Mouse (Mus musculus): ENCODE data around the gene Ccr4. TPM values are rescaled to one million over a fixed set of nuclear protein-coding genes. Genes with fewer than 3 reads are reported as not detected.

Ccr4 gene
- total RNA-seq, 2 experiments from 2014 or later, result not detected

DNA sequence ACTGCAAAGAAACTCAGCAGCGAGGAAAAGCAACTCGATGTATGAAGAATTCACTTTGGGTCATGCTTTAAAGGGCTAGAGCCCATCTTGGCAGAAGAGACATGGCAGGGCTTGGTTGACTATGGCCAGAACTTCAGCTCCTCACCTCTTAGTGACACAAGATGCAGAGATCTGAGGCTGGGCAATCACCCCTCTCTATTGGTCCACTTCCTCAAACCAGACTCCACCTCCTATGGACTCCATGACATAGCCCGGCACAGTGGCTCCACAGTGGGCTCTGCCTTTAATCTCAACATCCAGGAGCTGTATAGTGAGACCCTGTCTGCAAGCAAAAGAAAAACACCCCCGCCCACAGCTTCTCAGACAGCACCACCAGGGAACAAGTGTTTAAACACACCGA is 19.9 kb downstream of the Ccr4 start:
- intact Hi-C loops (cut with DNase I), result no loop called here

DNA sequence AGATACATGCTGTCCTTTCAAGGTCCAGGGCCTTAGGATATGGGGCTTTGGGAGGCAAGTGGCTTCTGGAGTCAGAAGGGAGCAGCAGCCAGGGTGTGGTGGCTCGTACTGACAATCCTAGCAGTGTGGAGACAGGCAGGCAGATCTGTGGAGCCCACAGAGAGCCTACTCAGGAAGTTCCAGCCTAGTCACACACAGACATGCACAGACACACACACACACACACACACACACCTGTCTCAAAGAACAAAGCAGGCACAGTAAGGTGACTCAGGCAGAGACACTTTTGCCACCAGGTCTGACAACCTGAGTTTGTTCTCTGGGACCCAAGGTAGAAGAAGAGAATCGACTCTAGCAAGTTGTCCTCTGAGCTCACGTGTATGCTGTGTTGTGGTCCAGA is 23.8 kb downstream of the Ccr4 start:
- no peak for DNase-seq (ENCODE audit: low spot score in 2 of 2)
- intact Hi-C loops (cut with DNase I), result no loop called here

More for the DNA sequence above, 19.9 kb downstream of the Ccr4 start:
- no peak for DNase-seq (ENCODE audit: low spot score in 2 of 2)

- no peak for DNase-seq (ENCODE audit: low spot score in 2 of 2)
- intact Hi-C loops (cut with DNase I), result no loop called here
Measured at GRCm38 (mm10) chr9:114477019-114477418, 27.7 kb downstream of the Ccr4 start.

- no peak for DNase-seq (ENCODE audit: low spot score in 2 of 2)
- intact Hi-C loops (cut with DNase I), result no loop called here
Measured at GRCm38 (mm10) chr9:114471892-114472291, 32.8 kb downstream of the Ccr4 start.

DNA sequence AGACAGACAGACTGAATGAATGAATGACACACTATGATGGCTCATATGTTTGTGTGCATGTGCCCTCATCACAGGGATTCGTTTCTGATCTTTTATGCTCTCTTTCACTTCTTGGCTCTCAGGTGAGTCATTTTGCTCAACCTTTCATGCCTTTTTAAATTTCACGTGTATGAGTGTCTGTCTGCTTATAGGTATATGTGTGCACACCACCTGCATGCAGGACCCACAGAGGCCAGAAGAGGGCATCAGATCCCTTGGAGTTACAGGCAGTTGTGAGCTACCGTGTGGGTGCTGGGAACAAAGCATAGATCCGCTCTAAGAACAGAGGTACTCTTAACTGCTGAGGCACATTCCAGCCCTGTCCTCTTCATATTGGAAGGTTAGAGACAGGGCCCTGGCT is 36.0 kb downstream of the Ccr4 start:
- intact Hi-C loops (cut with DNase I), result no loop called here
- no peak for DNase-seq (ENCODE audit: low spot score in 2 of 2)

GRCm38 (mm10) chr9:114468217-114468616 is 36.5 kb downstream of the Ccr4 start:
- intact Hi-C loops (cut with DNase I), result no loop called here
- DNase-seq (ENCODE audit: low spot score in 2 of 2), result no peak

DNA sequence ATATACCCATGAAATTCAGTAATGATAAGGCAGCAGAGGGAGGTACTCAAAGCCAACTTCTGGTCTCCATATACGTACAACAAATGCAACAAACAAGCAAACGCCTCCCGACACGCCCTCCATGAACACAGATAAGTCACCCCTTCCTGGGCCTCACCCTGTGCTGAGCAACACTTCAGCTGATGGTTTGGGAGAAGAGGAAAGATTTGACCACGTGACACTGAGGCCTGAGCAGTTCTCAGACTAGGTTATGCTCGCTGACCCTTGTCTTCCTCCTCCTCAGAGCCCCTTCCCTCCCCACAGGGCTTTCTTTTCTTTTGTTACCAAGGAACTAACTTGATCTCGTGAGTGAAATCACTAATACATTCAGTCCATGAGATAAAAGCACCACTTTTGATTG is 37.8 kb downstream of the Ccr4 start:
- intact Hi-C loops (cut with DNase I), result no loop called here
- DNase-seq (ENCODE audit: low spot score in 2 of 2), result no peak

- DNase-seq (ENCODE audit: low spot score in 2 of 2), result no peak
- intact Hi-C loops (cut with DNase I), result no loop called here
Measured at GRCm38 (mm10) chr9:114465442-114465841, 39.3 kb downstream of the Ccr4 start.

DNA sequence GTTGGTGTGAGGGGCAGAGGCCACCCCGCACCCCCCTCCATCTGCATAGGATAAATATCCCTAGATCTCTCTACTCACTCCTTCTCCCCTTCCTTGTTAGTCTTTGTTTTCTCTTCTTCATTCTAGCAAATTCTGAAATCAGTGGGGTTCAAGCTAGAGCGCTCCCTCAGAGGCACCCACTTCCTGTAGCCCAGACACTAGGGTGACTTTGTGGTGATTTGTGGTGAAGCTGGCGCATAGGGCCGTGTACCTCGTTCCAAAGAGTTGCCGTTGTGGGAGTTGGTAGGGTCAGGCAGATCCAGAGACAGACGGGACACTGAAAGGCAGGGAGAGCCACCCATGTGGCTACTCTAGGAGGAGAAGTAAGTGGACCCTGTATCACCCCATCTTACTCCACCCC is 42.1 kb downstream of the Ccr4 start:
- intact Hi-C loops (cut with DNase I), result no loop called here

DNA sequence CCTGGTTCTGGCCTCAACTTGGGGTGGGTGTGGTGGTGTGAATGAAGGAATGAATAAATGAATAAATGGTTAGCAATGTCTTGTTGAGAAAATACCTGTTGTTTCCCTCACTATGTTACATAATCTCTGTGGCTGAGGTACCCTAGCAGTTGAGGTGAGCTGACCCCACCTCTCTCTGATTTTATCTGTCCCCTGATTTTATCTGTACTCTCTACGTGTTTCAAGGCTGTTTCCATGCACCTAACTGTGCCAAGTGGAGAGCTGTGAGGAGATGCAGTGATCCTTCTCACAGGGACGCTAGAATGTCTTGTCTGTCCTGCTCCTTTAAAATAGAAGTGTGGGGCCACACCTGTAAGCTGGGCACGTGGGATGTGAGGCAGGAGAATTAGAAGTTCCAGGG is 46.3 kb downstream of the Ccr4 start:
- intact Hi-C loops (cut with DNase I), result no loop called here
- no peak for DNase-seq (ENCODE audit: low spot score in 2 of 2)

More for the DNA sequence above, 42.1 kb downstream of the Ccr4 start:
- no peak for DNase-seq (ENCODE audit: low spot score in 2 of 2)

GRCm38 (mm10) chr9:114455420-114455819 is 49.3 kb downstream of the Ccr4 start:
- DNase-seq (ENCODE audit: low spot score in 2 of 2), result no peak
- intact Hi-C loops (cut with DNase I), result no loop called here

GRCm38 (mm10) chr9:114452418-114452817 is 52.3 kb downstream of the Ccr4 start:
- intact Hi-C loops (cut with DNase I), result no loop called here
- DNase-seq (ENCODE audit: low spot score in 2 of 2), result no peak

DNA sequence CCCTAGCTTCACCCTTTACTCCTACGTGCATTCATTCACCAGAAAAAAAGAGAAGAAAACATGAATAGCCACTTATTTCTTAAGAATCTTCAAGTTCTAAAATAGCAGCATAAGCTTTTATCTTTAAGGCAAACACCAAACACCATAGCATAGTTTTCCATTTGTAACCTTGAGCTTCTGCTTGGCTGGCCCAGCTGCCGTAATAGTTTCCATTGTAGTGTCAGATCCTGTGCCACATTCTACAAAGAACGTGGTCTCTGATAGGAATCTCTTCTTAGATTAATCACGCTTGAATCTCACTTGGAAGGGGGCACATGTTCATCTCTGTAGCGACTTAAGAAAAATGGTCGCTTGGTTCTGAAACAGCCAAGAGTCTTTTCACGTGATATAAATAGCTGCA is 53.1 kb downstream of the Ccr4 start:
- DNase-seq (ENCODE audit: low spot score in 2 of 2), result no peak
- intact Hi-C loops (cut with DNase I), result no loop called here

DNA sequence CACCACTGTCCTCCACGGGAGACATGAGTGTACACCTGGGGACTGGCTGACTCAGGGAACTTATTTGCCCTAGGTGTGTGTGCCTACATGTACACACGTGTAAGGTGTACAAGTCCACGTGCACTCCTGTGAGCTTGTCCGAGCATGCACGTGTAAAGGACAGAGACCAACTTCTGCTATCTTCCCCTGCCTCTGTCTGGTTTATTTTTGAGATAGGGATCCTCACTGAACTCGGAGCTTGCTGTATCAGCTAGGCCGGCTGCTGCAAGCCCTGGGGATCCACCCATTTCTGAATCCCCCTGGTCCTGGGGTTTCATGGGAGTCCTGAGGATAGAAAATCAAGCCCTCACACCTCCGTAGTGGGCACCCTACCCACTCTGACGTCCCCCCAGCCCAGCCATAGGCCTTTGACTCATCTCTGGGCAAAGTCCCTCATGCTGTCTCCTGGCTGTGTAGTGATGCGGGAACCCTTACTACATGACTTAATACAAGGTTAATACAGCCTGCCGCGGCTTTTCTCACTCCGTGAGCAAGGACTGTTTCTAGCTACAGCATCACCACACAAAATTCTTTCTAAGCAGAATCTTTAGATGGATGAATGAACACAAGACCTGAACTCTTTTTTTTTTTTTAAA is 55.5 kb downstream of the Ccr4 start:
- intact Hi-C loops (cut with DNase I), result no loop called here
- DNase-seq (ENCODE audit: low spot score in 2 of 2), result no peak

DNA sequence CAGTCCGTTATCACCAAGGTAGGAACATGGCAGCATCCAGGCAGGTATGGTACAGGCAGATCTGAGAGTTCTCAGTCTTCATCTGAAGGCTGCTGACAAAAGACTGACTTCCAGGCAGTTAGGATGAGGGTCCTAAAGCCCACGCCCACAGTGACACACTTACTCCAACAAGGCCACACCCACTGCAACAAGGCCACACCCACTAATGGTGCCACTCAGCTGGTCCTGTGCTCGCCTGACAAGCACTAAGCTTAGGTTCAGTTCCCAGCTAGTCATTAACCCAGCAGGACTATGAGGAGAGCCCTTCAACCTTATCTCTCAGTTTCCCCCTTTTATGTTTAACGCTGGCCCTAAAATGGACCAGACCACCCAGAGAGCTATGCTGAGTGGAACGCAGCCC is 56.0 kb downstream of the Ccr4 start:
- DNase-seq (ENCODE audit: low spot score in 2 of 2), result no peak
- intact Hi-C loops (cut with DNase I), result no loop called here

DNA sequence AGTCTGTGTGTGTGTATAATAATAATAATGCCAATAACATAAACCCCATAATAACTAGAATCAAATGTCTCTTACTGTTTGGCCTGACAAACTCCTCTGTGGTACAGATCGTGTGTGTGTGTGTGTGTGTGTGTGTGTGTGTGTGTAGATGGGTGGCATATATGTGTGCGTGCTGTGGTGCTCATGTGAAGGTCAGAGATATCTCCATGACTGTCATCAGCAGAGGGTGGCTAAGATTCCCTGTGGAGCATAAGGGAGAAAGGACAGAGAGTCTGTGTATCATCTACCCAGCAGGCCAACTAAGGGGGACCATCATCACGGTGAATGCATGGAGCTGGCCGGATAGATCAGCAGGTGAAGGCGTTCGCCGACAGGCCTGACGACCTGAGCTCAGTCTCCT is 57.8 kb downstream of the Ccr4 start:
- intact Hi-C loops (cut with DNase I), result no loop called here

DNA sequence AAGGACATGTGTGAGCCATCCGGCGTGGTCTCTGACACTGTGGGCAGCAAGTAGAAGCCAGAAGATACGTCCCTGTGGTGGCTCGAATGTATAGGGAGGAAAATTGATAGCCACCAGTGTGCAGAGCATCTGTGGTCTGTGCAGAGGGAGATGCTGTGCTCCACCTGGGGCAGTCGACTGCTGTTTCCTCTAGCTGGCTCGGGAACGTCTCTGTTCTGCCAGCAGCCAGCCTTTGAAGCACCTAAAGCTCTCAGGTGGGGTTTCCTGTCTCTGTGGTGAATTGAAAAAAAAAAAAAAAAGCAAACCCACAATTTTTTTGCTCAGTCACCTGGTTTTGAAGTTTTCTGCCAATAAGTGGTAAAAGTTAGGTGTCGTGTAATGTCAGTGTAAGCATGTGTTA is 61.4 kb downstream of the Ccr4 start:
- intact Hi-C loops (cut with DNase I), result no loop called here

More for the DNA sequence above, 57.8 kb downstream of the Ccr4 start:
- no peak for DNase-seq (ENCODE audit: low spot score in 2 of 2)

GRCm38 (mm10) chr9:114442893-114443292 is 61.8 kb downstream of the Ccr4 start:
- DNase-seq (ENCODE audit: low spot score in 2 of 2), result no peak
- intact Hi-C loops (cut with DNase I), result no loop called here

More for the DNA sequence above, 61.4 kb downstream of the Ccr4 start:
- DNase-seq (ENCODE audit: low spot score in 2 of 2), result no peak

DNA sequence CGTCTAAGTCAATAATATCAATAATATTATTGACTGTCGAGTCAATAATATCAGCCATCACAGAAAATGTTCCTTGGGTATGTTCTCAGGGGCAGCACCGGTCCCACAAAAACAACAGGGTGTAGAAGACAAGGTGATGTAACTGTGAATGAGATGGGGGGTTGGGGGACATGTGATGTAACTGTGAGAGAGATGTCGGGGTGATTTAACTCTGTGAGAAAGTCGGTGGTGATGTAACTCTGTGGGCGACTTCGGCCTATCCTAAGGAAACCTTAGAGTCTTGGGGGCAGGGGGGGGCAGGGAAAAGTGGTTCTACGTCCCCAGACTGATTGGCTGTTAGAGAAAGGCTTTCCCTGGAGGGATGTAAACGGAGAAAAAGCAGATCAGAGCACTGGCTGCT is 62.5 kb downstream of the Ccr4 start:
- intact Hi-C loops (cut with DNase I), result no loop called here
- no peak for DNase-seq (ENCODE audit: low spot score in 2 of 2)

- DNase-seq (ENCODE audit: low spot score in 2 of 2), result no peak
- intact Hi-C loops (cut with DNase I), result no loop called here
Measured at GRCm38 (mm10) chr9:114440548-114440947, 64.2 kb downstream of the Ccr4 start.

All from left cerebral cortex, postnatal 36 days (tissue).